Mouse (Mus musculus): ENCODE data around the gene Naa60.
"Not testable (repeated sequence)": the region's sequence is repeated elsewhere in the genome, so short reads cannot be mapped to it uniquely, and the experiment has no call there.

Naa60 gene

GRCm38 (mm10) chr16:3872216-3873047 lies at the start of gene Naa60:
TSS of gene Naa60 (plus strand) at chr16:3872375.
- peak; percentile 90 for DNase-seq (ENCODE audit: low spot score in 2 of 2)

- no peak for DNase-seq (ENCODE audit: low spot score in 2 of 2)
Measured at GRCm38 (mm10) chr16:3828021-3828420, 44.2 kb upstream of the Naa60 start.

- no peak for DNase-seq (ENCODE audit: low spot score in 2 of 2)
Measured at GRCm38 (mm10) chr16:3829727-3830126, 42.4 kb upstream of the Naa60 start.

GRCm38 (mm10) chr16:3830588-3831109 lies 41.5 kb upstream of the Naa60 start, which contains the start of gene Olfr15:
TSS of gene Olfr15 (plus strand) at chr16:3830878.
- no peak for DNase-seq (ENCODE audit: low spot score in 2 of 2)

GRCm38 (mm10) chr16:3835461-3835860 lies 36.7 kb upstream of the Naa60 start:
- no peak for DNase-seq (ENCODE audit: low spot score in 2 of 2)

GRCm38 (mm10) chr16:3839157-3839885 lies 32.9 kb upstream of the Naa60 start:
- no peak for DNase-seq (ENCODE audit: low spot score in 2 of 2)

GRCm38 (mm10) chr16:3842989-3843388 lies 29.2 kb upstream of the Naa60 start:
- DNase-seq (ENCODE audit: low spot score in 2 of 2) = no peak

- no peak for DNase-seq (ENCODE audit: low spot score in 2 of 2)
Measured at GRCm38 (mm10) chr16:3843796-3844195, 28.4 kb upstream of the Naa60 start.

- peak; percentile 95 for DNase-seq (ENCODE audit: low spot score in 2 of 2)
Measured at GRCm38 (mm10) chr16:3846711-3847518, 25.3 kb upstream of the Naa60 start, which contains the start of gene Zfp174. TSS of gene Zfp174 (plus strand) at chr16:3847268.

- no peak for DNase-seq (ENCODE audit: low spot score in 2 of 2)
Measured at GRCm38 (mm10) chr16:3847871-3848270, 24.3 kb upstream of the Naa60 start.

GRCm38 (mm10) chr16:3848416-3848815 lies 23.8 kb upstream of the Naa60 start:
- DNase-seq (ENCODE audit: low spot score in 2 of 2) = no peak

GRCm38 (mm10) chr16:3851301-3851700 lies 20.9 kb upstream of the Naa60 start:
- not testable (repeated sequence) for DNase-seq (ENCODE audit: low spot score in 2 of 2)

GRCm38 (mm10) chr16:3852586-3852985 lies 19.6 kb upstream of the Naa60 start:
- DNase-seq (ENCODE audit: low spot score in 2 of 2) = no peak

- DNase-seq (ENCODE audit: low spot score in 2 of 2) = no peak
Measured at GRCm38 (mm10) chr16:3854437-3855182, 17.6 kb upstream of the Naa60 start.

- DNase-seq (ENCODE audit: low spot score in 2 of 2) = no peak
Measured at GRCm38 (mm10) chr16:3855776-3856175, 16.4 kb upstream of the Naa60 start.

- no peak for DNase-seq (ENCODE audit: low spot score in 2 of 2)
Measured at GRCm38 (mm10) chr16:3859254-3859653, 12.9 kb upstream of the Naa60 start.

GRCm38 (mm10) chr16:3871815-3872214 lies 360 bp upstream of the Naa60 start:
- DNase-seq (ENCODE audit: low spot score in 2 of 2) = no peak

GRCm38 (mm10) chr16:3876346-3876745 lies 4.2 kb downstream of the Naa60 start:
- DNase-seq (ENCODE audit: low spot score in 2 of 2) = no peak

GRCm38 (mm10) chr16:3884201-3885064 lies 12.3 kb downstream of the Naa60 start, which contains the start of the genes Zfp597 and Gm20695:
TSS of gene Zfp597 (minus strand) at chr16:3884561.
TSS of gene Gm20695 (plus strand) at chr16:3884648.
- peak; percentile 94 to 95 for DNase-seq (ENCODE audit: low spot score in 2 of 2)
